Mouse (Mus musculus) adrenal gland, adult 18-20 months (tissue): ENCODE measurements at regions not wholly inside any gene's neighbourhood (a gene's known extent, or its start where the extent isn't known, plus 50 kb on each side); places are given as distances from the start of the nearest gene placed in this dataset.

Experiments
- DNase-seq, 2 experiments: peaks; one replicate each; pipeline ENCODE4 v3.0.0; 2021 to 2022; ENCODE audit warnings: low spot score in 2 of 2

GRCm38 (mm10) chr17:65015731-65016130 lies 179.9 kb upstream of the 4930583I09Rik start:
- DNase-seq = no peak

GRCm38 (mm10) chr17:65014682-65015081 lies 178.8 kb upstream of the 4930583I09Rik start:
- no peak for DNase-seq

- no peak for DNase-seq
Observed at GRCm38 (mm10) chr17:65000626-65001135, 164.8 kb upstream of the 4930583I09Rik start.

DNA sequence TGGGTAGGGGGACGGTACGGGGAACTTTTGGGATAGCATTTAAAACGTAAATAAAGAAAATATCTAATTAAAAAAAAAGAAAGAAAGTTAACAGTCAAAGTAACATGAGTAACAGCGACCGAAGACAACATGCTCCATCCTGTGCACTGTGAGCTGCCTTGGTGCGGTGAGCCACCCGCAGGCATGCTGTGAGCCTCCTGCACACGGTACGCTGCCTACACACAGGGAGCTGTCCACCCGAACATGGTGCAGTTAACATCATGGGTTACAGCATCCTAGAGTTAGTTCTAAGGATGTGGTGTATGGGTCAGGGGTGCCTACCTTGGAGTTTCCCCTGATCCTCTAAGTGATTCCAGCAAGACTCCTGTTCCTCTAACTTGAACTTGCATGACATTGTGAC lies 158.6 kb upstream of the 4930583I09Rik start:
- DNase-seq = no peak

DNA sequence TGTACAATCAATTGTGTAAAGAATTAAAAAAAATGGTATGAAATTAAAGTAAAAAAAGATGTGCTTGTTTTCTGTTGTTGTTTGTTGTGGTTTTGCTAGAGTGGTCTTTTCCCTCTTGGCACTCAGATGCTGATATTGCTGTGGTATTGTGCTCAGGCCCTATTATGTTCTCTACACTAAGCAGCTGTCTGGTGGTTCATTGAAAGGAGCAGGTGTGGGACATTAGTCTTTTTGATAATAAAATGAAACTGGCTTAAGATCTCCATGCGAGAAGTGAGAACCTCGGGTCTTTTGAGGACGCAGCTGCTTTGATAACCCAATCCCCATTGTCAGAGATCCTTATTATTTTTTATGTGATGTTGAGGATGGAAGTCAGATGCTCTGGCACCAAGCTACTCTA lies 155.4 kb upstream of the 4930583I09Rik start:
- no peak for DNase-seq

DNA sequence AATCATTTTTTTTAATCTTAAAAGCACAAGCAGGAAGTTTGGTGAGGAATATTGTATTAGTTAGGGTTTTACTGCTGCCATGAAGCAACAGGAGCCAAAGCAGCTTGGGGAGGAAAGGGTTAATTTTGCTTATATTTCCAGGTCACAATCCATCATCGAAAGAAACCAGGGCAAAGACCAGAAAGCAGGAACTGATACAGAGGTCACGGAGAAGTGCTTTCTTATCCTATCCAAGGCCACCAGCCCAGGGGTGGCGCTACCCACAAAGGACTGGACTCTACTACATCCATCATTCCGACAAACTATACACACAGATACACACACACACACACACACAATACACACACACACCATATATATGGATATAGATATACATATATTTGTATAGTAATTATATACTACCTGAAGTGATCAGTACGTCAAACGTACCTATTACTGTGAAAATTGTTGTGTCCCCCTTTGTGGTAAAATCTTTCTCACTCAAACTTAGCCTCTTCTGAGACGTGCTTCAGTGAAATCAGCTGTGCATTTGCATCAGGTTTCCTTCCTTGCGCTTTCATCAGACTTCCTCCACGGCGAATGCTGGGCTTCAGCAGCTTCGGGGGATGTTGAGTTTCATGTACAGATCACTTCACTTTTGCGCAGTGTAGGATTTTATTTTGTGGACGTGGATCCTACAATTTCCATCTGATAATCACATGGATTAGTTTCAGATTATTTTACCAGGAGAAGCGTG lies 148.6 kb upstream of the 4930583I09Rik start:
- DNase-seq = no peak

GRCm38 (mm10) chr17:64983480-64983879 lies 147.6 kb upstream of the 4930583I09Rik start:
- no peak for DNase-seq

GRCm38 (mm10) chr17:64964153-64964552 lies 128.3 kb upstream of the 4930583I09Rik start:
- no peak for DNase-seq

DNA sequence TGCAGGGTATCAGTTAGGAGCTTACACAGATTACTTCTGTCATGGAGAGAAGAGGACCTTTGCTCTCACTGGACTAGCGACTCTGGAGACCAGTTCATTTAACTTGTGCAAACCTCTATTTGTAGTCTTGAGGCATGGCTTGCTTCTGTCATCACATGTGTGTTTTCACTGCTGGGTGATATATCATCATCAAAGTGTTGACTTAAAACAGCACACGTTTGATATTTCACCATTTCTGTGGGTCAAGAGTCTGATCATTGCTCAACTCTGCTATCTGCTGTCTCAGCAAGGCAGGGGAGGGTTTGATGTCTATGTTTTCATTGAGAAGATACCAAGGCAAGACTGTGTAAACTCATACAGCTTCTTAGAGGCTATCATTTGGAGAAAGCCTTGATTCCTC lies 126.0 kb upstream of the 4930583I09Rik start:
- DNase-seq = no peak

DNA sequence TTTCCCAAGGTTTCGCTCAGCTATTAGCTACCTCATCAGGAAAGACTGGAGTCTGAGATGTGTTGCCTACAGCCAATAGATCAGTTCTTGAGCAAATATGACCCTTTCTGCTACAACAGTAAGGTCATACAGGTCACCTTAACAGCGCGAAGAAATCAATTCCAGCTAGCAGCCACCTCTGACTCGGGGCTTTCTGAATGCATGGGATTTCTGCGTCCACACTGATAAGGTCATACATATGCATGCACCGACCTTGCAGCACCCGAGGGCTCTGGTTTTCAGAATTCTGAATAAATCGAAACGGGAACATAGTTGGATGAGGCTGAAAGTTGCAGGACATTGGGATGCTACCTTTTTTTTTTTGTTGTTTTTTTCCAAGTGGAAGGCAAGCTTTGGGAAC lies 121.6 kb upstream of the 4930583I09Rik start:
- DNase-seq = no peak

DNA sequence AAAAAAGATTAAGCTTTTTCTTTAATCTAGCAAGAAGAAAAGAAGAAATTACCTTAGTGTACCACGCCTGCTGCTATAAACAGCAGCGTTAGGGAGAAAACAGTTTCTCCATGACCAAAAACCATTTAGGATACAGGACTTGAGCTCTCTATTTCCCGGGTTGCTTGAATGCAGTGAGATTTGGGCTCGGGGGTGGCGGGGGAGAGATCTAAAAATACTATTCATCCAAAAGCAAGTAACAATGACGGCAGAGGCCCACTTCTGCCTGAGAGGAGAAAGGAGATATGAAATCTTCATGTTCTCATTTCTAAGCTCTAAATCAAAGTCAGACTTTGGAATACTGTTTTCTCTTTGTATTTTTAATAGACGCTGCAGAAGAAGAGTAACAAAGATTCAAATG lies 120.6 kb upstream of the 4930583I09Rik start:
- DNase-seq = no peak

GRCm38 (mm10) chr17:64953275-64953674 lies 117.4 kb upstream of the 4930583I09Rik start:
- DNase-seq = no peak

DNA sequence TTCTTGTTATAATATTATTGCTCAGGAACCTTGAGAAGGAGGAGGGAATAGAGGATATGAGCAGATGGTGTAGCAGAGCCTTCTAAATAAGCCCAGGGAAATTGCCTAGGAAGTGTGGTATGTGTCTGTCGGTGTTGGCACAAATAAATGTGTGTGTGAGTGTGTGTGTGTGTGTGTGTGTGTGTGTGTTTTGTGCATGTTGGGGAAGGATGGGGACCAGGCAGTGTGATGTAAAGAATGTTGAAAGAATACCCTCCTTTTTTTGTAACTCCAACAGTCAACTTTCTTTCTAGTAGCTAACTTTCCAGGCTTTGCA lies 115.7 kb upstream of the 4930583I09Rik start:
- no peak for DNase-seq

DNA sequence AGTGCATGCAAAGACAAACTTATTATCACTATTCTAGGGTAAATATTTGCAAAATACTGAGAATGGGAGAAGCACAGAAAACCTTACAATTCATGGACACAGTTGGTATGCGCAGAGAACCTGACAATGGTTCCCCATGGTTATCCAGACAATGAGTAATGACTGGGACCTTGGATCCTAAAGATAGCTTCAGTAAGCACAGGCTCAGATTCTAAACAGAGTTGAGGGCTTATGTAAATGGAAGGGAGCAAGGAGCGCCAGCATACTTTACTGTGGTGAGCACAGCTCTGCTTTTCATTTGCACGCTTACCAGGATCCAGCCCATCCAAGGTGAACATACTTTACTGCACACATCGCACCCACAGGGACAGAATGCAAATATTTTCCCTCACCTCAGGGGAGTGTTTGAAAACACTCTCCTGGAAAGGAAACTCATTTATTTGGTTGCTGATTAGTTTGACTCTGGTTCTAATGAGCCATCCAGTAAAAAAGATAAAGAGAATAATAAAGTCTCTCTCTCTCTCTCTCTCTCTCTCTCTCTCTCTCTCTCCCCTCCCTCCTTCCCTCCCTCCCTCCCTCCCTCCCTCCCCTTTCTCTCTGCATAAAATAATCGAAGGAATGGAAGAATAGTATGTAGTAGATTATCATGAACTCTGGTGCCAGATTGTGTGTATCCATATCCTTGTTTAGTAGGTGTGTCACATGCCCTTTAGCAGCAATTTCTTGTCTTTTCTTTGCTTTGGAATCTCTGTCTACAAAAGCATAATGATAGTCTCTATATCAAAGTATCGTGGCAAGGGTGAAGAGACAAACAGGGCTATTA lies 115.1 kb upstream of the 4930583I09Rik start:
- DNase-seq = no peak

DNA sequence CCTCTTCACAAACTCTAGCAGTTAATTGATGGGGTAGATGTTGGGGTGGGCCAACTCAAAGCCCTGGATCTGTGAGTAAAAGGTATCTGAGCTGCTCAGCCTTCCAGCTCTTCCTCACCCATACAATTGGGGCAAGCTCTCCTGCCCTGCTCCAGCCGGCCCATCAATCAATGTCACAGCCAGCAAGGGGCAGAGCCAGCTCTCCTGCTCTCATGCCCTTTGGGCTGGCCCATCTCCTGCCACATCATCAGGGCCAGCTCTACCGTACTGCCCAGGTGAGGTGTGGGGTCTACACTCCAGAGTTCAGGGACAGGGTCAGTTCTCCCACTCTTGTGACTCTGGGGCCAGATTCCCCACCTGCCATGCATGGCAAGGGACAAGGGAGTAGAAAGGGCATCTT lies 107.3 kb upstream of the 4930583I09Rik start:
- no peak for DNase-seq

DNA sequence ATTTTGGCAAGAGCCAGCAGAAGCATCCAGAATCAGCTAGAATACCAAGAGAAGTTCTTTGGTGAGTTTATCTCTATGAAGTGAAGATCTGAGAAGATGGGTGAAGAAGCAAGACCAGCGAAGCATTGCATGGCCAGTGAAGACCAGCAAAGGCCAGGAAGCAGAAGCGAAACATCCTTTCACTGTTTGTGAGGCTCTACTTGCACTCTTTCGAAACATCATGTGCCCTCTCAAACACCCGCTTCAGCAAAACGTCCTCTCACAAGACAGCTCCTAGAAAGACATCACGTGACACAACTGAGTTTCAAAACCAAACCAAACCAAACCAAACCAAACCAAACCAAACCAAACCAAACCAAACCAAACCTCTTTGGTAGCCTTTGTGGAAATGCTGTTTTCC lies 105.7 kb upstream of the 4930583I09Rik start:
- DNase-seq = no peak

DNA sequence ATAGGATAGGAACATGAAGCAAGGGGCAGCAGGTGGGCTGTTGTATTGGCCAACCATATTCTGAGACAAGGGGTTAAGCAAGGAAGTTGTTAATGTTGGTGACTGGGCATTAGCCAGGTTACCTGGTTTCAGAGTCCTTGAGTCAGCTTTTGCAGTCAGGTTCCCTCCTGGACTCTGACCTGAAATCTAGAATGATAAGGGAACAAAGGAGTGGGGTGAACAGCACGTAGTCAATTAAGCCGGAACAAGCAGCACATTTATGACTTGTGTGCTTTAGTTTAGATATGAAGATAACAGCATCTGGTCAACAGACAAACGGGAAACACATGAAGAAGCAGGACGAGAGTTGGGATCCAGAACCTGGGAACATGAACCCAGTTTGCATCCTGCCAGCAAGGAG lies 99.8 kb upstream of the 4930583I09Rik start:
- no peak for DNase-seq

GRCm38 (mm10) chr17:64934411-64934810 lies 98.5 kb upstream of the 4930583I09Rik start:
- DNase-seq = no peak

- no peak for DNase-seq
Observed at GRCm38 (mm10) chr17:64930816-64931428, 95.1 kb upstream of the 4930583I09Rik start.

GRCm38 (mm10) chr17:64923762-64924161 lies 87.9 kb upstream of the 4930583I09Rik start:
- DNase-seq = no peak

DNA sequence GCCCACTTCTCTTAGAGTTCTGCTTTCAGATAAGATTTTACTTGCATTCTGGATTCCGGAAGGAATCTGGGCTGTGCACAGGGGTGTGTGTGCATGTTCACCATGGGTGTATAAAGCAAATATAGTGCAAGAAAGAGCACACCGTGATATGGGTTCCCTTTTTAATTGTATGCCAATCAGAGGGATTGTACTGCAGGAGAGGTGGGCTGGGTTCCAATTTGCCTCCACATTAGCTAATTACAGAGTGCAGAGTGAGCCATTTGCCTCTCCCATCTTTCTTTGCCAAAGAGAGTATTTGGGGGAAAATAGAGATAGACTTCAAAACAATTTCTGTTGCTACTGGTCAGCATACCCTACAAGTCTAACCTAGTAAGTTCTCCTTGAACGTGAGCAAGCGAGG lies 86.4 kb upstream of the 4930583I09Rik start:
- DNase-seq = no peak

- no peak for DNase-seq
Observed at GRCm38 (mm10) chr17:64920236-64920635, 84.4 kb upstream of the 4930583I09Rik start.
